Mouse (Mus musculus): Measurements from ENCODE around the gene Cyp2d10. TPM values are rescaled to one million over a fixed set of nuclear protein-coding genes. Genes with fewer than 3 reads are reported as not detected.

The Cyp2d10 gene
- polyA plus RNA-seq, 1 experiment from 2014 or later: 0.39 TPM

DNA sequence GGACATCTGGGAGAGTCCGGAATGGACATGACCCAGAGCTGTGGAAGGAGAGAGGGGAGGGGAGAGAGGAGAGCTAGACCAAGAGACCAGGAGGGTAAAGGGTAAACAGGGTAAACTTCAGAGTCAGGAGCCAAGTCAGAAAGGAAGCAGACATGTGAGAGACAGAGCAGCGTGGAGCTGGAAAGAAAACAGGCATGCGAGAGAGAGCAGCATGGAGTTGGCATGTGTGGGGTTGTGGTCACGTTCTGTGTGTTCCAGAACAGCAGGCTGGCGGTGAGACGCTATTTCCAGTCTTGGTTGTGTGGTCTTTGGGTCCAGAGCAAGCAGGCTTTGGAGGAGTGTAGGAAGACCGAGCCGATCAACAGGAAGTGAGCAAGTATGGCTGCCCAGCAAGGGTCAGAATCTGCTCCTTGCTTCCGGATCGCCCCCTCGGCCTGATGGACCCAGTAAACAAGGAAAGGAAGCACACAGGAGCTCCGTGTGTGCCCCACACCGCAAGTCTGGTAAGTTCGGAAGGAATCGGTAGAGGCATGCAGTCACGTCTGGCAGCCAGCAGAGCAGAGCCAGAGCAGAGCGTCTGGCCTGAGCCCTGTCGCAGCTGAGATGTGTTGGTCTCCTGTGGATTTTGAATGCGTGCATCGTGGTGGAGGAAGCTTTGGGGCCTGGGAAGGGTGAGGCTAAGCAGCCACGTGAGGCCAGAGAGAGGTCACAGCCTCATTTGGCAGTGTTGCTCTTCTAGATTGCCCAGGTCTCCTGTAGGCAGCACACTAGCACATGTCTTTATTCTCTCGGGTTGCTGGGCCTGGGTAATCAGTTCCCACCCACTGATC is 48.3 kb downstream of the Cyp2d10 start:
- Histone ChIP-seq H3K4me2 (replicated peaks; ENCODE audit: low read depth) (no peak overlapping the region), H3K36me3 (ENCODE audit: control insufficient read depth, insufficient read depth) (no peaks in the 10 kb centered on the region), H3K4me1 (replicated peaks; ENCODE audit: control insufficient read depth, insufficient read depth, low read length) (no peaks in the 10 kb centered on the region), H3K9ac (ENCODE audit: low read depth, low read length) (no peak overlapping the region), H3K9me3 (ENCODE audit: control insufficient read depth) (no peaks in the 10 kb centered on the region), H3K27me3 (replicated peaks; ENCODE audit: control insufficient read depth, insufficient read depth, low read length) (no peaks in the 10 kb centered on the region), H3K4me3 (ENCODE audit: low read depth, low read length) (no peak overlapping the region), H3K27ac (ENCODE audit: low read depth, low read length) (no peak overlapping the region)
- WGBS: 56% methylated on average over 22 of the region's 22 CpGs
- ATAC-seq: no peak
- TF ChIP-seq CTCF (IDR thresholded peaks at IDR 0.05; ENCODE audit: low read depth): no peak

DNA sequence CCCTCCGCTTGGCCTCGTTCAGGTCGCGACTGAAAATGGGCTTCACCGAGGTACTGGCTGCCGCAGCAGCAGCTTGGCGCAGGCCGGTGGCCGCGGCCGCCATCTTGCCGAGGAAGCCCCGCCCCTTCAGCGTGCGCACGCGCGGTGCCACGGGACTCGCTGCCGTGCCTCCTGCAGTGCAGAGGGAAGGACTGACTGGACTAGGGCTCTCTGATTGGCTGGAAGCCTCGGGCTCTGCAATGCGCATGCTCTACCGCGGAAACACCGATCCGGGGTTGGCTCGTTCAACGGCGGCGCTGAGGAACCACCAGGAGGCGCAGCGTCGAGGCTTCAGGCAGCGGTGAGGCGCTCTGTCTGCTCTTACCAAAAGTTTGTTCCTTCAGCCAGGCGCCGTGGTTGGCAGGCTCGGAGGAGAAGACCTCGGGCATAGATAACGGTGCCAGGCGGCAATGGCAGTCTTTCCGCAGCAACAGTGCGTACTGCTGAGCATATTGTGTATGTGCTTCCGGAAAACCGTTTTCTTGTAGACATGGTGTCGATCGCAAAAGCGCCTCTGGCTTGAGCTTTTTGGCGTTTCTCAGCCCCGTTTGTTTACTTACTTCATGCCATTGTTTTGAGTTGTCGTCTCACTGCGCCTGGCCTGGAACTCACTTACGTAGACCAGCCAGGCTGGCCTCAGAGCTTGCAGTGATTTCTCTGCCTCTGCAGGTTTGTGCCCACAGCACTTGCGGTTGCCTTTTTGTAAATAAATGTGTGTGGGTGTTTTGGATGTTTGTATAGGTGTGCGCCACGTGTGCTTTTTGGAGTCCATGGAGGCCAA is 52.7 kb downstream of the Cyp2d10 start, which contains the start of gene Ndufa6:
Ndufa6 (minus strand) TSS at position 197 of the 820 bp plus-strand sequence.
- WGBS: 1% methylated on average over 57 of the region's 57 CpGs

DNA sequence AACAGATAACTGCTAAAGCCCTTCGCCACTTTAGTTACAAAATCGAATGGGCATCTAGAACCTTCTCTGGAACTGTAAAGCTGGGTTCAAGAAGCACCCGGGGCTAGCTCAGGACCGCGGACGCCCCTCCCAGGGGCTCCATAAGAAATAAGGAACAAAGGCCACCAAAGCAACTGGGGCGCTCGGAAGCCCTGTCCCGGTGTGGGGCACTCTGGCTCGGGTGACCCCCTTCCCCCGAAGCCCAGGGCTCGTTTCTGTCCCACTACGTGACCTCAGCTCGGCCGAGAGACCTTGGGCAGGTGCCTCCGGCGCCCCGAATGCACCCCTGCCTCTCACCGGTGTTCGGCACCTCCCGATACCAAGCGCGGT is 53.3 kb downstream of the Cyp2d10 start:
- Histone ChIP-seq H3K9ac (ENCODE audit: low read depth, low read length) (peak overlapping the region; percentile 99), H3K36me3 (ENCODE audit: control insufficient read depth, insufficient read depth) (peaks cover 24% of the 10 kb centered on the region), H3K4me2 (replicated peaks; ENCODE audit: low read depth) (peak overlapping the region; percentile 72), H3K4me3 (ENCODE audit: low read depth, low read length) (peak overlapping the region; percentile 97), H3K9me3 (ENCODE audit: control insufficient read depth) (no peaks in the 10 kb centered on the region), H3K27me3 (replicated peaks; ENCODE audit: control insufficient read depth, insufficient read depth, low read length) (no peaks in the 10 kb centered on the region), H3K4me1 (replicated peaks; ENCODE audit: control insufficient read depth, insufficient read depth, low read length) (peaks cover 16% of the 10 kb centered on the region; the same call in 1 of the 2 replicates), H3K27ac (ENCODE audit: low read depth, low read length) (peak overlapping the region; percentile 89)
- ATAC-seq: peak; percentile 19
- TF ChIP-seq CTCF (IDR thresholded peaks at IDR 0.05; ENCODE audit: low read depth): no peak
- 0% methylated on average over 23 of the region's 23 CpGs for WGBS

More for the DNA sequence above, 52.7 kb downstream of the Cyp2d10 start, which contains the start of gene Ndufa6:
- Histone ChIP-seq H3K4me2 (replicated peaks; ENCODE audit: low read depth) (peak within 1 kb of the TSS; percentile 72), H3K9me3 (ENCODE audit: control insufficient read depth) (no peaks in the 10 kb centered on the region), H3K27me3 (replicated peaks; ENCODE audit: control insufficient read depth, insufficient read depth, low read length) (no peaks in the 10 kb centered on the region), H3K36me3 (ENCODE audit: control insufficient read depth, insufficient read depth) (peaks cover 18% of the 10 kb centered on the region), H3K4me3 (ENCODE audit: low read depth, low read length) (peak within 1 kb of the TSS; percentile 97), H3K9ac (ENCODE audit: low read depth, low read length) (peak within 1 kb of the TSS; percentile 99), H3K27ac (ENCODE audit: low read depth, low read length) (peak within 1 kb of the TSS; percentile 89), H3K4me1 (replicated peaks; ENCODE audit: control insufficient read depth, insufficient read depth, low read length) (peaks cover 13% of the 10 kb centered on the region; the same call in 1 of the 2 replicates)
- ATAC-seq: peak; percentile 95
- peak; percentile 100 for TF ChIP-seq CTCF (IDR thresholded peaks at IDR 0.05; ENCODE audit: low read depth)

DNA sequence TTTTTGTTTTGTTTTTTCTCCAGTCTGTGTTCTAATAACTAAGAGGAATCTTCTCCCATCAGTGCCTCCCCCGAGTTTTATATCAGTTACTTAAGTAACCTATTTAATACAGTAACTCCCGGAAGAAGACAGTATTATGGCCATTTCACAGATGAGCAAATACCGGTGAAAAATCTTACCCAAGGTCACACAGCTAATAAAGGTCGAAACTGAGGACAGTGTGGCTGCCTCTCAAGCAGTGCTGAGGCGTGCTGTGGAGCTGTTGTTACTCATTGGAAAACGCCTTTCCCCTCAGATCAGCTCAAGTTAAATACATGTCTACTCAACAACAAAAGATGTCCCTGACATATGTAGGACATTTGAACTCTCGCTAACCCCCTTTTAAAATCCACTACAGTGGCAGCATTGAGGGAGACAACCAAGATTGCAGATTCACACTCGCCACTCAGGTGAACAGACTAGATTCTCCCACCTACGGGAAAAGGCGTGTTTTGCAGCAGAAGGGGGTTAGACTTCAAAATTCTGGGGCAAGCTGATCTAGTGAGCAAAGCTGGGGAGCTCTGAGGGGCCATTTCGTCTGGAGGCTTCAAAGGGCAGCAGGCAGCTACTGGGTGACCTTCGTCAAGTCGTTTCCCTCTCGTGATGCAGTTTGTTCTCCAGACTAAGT is 53.8 kb downstream of the Cyp2d10 start:
- H3K27ac ChIP-seq (ENCODE audit: low read depth, low read length): peak overlapping the region; percentile 89
- peak overlapping the region; percentile 99 for H3K9ac ChIP-seq (ENCODE audit: low read depth, low read length)

More for the DNA sequence above, 53.8 kb downstream of the Cyp2d10 start:
- Histone ChIP-seq H3K4me3 (ENCODE audit: low read depth, low read length) (peak overlapping the region; percentile 97), H3K9me3 (ENCODE audit: control insufficient read depth) (no peaks in the 10 kb centered on the region), H3K4me1 (replicated peaks; ENCODE audit: control insufficient read depth, insufficient read depth, low read length) (peaks cover 17% of the 10 kb centered on the region; the same call in 1 of the 2 replicates), H3K27me3 (replicated peaks; ENCODE audit: control insufficient read depth, insufficient read depth, low read length) (no peaks in the 10 kb centered on the region), H3K4me2 (replicated peaks; ENCODE audit: low read depth) (peak overlapping the region; percentile 72), H3K36me3 (ENCODE audit: control insufficient read depth, insufficient read depth) (peaks cover 29% of the 10 kb centered on the region)
- no peak for ATAC-seq
- no peak for TF ChIP-seq CTCF (IDR thresholded peaks at IDR 0.05; ENCODE audit: low read depth)
- 14% methylated on average over 14 of the region's 14 CpGs for WGBS

Small RNA genes within 50 kb of the gene (microRNA-seq; reads per million reads assigned to microRNA genes)
- gene Gm25990: not detected
- not detected for gene Gm27331
- gene Gm27622: not detected
- gene Mir7684: not detected

Other genes starting within 250 kb of the Cyp2d10 start
- not detected in 2 replicates for gene Shisa8, start 194.4 kb downstream of the Cyp2d10 start, polyA plus RNA-seq (2015; fragmentation: Nextera tagmentation; extraction: Ambion mirVana)
- gene Tnfrsf13c, start 182.8 kb downstream of the Cyp2d10 start, polyA plus RNA-seq (2015; fragmentation: Nextera tagmentation; extraction: Ambion mirVana): 0.10 TPM in 1 of 2 replicates, not detected in the other
- gene Cenpm, start 162.4 kb downstream of the Cyp2d10 start, polyA plus RNA-seq (2015; fragmentation: Nextera tagmentation; extraction: Ambion mirVana): 14.8 and 16.5 TPM in 2 replicates
- 0.13 TPM in 1 of 2 replicates, not detected in the other for gene 1500009C09Rik, start 154.8 kb downstream of the Cyp2d10 start, polyA plus RNA-seq (2015; fragmentation: Nextera tagmentation; extraction: Ambion mirVana)
- 1.7 and 3.0 TPM in 2 replicates for gene Sept3, start 132.3 kb downstream of the Cyp2d10 start, polyA plus RNA-seq (2015; fragmentation: Nextera tagmentation; extraction: Ambion mirVana)
- not detected in 2 replicates for gene Wbp2nl, start 108.2 kb downstream of the Cyp2d10 start, polyA plus RNA-seq (2015; fragmentation: Nextera tagmentation; extraction: Ambion mirVana)
- 1,439 and 1,503 TPM in 2 replicates for gene Naga, start 68.3 kb downstream of the Cyp2d10 start, polyA plus RNA-seq (2015; fragmentation: Nextera tagmentation; extraction: Ambion mirVana)
- 5.4 and 5.5 TPM in 2 replicates for gene Pheta2, start 68.3 kb downstream of the Cyp2d10 start, polyA plus RNA-seq (2015; fragmentation: Nextera tagmentation; extraction: Ambion mirVana)
- gene Smdt1, start 68.2 kb downstream of the Cyp2d10 start, polyA plus RNA-seq (2015; fragmentation: Nextera tagmentation; extraction: Ambion mirVana): 448 and 457 TPM in 2 replicates
- gene Ndufa6, start 52.9 kb downstream of the Cyp2d10 start, polyA plus RNA-seq (2015; fragmentation: Nextera tagmentation; extraction: Ambion mirVana): 830 and 832 TPM in 2 replicates
- gene Cyp2d22, start 26.9 kb downstream of the Cyp2d10 start, polyA plus RNA-seq (2015; fragmentation: Nextera tagmentation; extraction: Ambion mirVana): 5.7 and 7.6 TPM in 2 replicates
- not detected in 2 replicates for gene Cyp2d11, start 13.2 kb downstream of the Cyp2d10 start, polyA plus RNA-seq (2015; fragmentation: Nextera tagmentation; extraction: Ambion mirVana)
- not detected in 2 replicates for gene Cyp2d9, start 26.2 kb upstream of the Cyp2d10 start, polyA plus RNA-seq (2015; fragmentation: Nextera tagmentation; extraction: Ambion mirVana)
- gene Cyp2d12, start 147.9 kb upstream of the Cyp2d10 start, polyA plus RNA-seq (2015; fragmentation: Nextera tagmentation; extraction: Ambion mirVana): not detected in 2 replicates
- gene Cyp2d34, start 213.8 kb upstream of the Cyp2d10 start, polyA plus RNA-seq (2015; fragmentation: Nextera tagmentation; extraction: Ambion mirVana): 0.22 and 0.30 TPM in 2 replicates

Data from intestine, postnatal 0 days (tissue).